Mouse (Mus musculus): ENCODE measurements around the gene Kif5a.

The Kif5a gene

GRCm38 (mm10) chr10:127289573-127290191 lies 26.5 kb upstream of the Kif5a start:
- peak; percentile 61 for DNase-seq (ENCODE audit: low spot score)

GRCm38 (mm10) chr10:127288800-127289572 lies 25.8 kb upstream of the Kif5a start, which contains the start of gene Mbd6:
Gene Mbd6 (minus strand): TSS chr10:127289018.
- DNase-seq (ENCODE audit: low spot score) = peak; percentile 85

GRCm38 (mm10) chr10:127288328-127288799 lies 25.2 kb upstream of the Kif5a start:
- no peak for DNase-seq (ENCODE audit: low spot score)

- DNase-seq (ENCODE audit: low spot score) = no peak
Observed at GRCm38 (mm10) chr10:127287936-127288293, 24.8 kb upstream of the Kif5a start.

- DNase-seq (ENCODE audit: low spot score) = no peak
Observed at GRCm38 (mm10) chr10:127287271-127287935, 24.3 kb upstream of the Kif5a start.

- DNase-seq (ENCODE audit: low spot score) = no peak
Observed at GRCm38 (mm10) chr10:127286730-127287129, 23.6 kb upstream of the Kif5a start.

GRCm38 (mm10) chr10:127286194-127286593 lies 23.0 kb upstream of the Kif5a start:
- DNase-seq (ENCODE audit: low spot score) = no peak

GRCm38 (mm10) chr10:127285644-127286043 lies 22.5 kb upstream of the Kif5a start:
- DNase-seq (ENCODE audit: low spot score) = no peak

GRCm38 (mm10) chr10:127284724-127285500 lies 21.8 kb upstream of the Kif5a start:
- DNase-seq (ENCODE audit: low spot score) = no peak

GRCm38 (mm10) chr10:127284105-127284622 lies 21.0 kb upstream of the Kif5a start:
- no peak for DNase-seq (ENCODE audit: low spot score)

- no peak for DNase-seq (ENCODE audit: low spot score)
Observed at GRCm38 (mm10) chr10:127282620-127283215, 19.6 kb upstream of the Kif5a start.

- DNase-seq (ENCODE audit: low spot score) = no peak
Observed at GRCm38 (mm10) chr10:127281316-127281715, 18.2 kb upstream of the Kif5a start.

GRCm38 (mm10) chr10:127279730-127280129 lies 16.6 kb upstream of the Kif5a start:
- no peak for DNase-seq (ENCODE audit: low spot score)

- no peak for DNase-seq (ENCODE audit: low spot score)
Observed at GRCm38 (mm10) chr10:127274261-127275022, 11.3 kb upstream of the Kif5a start.

GRCm38 (mm10) chr10:127272371-127272770 lies 9.2 kb upstream of the Kif5a start:
- no peak for DNase-seq (ENCODE audit: low spot score)

- DNase-seq (ENCODE audit: low spot score) = no peak
Observed at GRCm38 (mm10) chr10:127269884-127270283, 6.7 kb upstream of the Kif5a start.

- no peak for DNase-seq (ENCODE audit: low spot score)
Observed at GRCm38 (mm10) chr10:127269036-127269435, 5.9 kb upstream of the Kif5a start.

GRCm38 (mm10) chr10:127268401-127268800 lies 5.3 kb upstream of the Kif5a start:
- no peak for DNase-seq (ENCODE audit: low spot score)

- DNase-seq (ENCODE audit: low spot score) = no peak
Observed at GRCm38 (mm10) chr10:127267318-127267717, 4.2 kb upstream of the Kif5a start.

Data from spleen, adult 12 weeks (tissue).